Mouse (Mus musculus) layer of hippocampus, adult 9-10 months (tissue): ENCODE results near the gene Twnk.

ENCODE experiments used
- DNase-seq: peaks from one replicate; pipeline ENCODE4 v3.0.0; 2022; ENCODE audit warnings: low spot score

The Twnk gene

DNA sequence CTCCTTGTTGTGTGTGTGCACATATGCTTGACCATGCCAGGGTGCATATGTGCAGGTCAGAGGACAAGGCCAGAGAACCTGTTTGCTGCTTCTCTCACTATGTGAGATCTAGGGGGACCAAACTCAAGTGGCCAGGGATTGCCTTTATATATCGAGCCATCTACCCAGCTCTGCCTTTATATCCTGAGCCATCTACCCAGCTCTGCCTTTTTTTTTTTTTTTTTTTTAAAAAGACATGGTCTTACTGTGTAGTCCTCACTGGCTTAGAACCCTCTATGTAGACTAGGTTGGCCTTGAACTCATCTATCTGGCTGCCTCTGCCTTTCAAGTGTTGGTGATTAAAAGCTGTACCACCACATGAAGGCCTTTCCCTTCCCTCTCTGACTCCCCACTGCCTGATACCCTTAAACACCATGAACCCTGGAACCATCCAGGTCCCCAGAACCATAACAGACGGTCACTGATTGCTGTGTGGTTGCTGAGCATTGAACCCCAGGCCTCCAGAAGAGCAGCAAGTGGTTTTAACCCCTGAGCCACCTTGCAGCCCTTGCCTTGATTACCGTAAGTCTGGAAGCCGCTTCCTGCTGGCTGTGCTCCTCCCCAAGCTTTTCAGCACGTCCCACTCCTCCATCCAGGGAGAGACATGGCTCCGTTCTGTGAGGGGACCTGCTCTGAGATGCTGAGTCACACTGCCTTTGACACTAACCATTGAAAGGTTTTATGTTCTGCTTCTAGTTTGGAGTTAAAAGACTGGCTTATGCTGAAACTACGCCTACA is 1.5 kb upstream of the Twnk start:
- no peak for DNase-seq

DNA sequence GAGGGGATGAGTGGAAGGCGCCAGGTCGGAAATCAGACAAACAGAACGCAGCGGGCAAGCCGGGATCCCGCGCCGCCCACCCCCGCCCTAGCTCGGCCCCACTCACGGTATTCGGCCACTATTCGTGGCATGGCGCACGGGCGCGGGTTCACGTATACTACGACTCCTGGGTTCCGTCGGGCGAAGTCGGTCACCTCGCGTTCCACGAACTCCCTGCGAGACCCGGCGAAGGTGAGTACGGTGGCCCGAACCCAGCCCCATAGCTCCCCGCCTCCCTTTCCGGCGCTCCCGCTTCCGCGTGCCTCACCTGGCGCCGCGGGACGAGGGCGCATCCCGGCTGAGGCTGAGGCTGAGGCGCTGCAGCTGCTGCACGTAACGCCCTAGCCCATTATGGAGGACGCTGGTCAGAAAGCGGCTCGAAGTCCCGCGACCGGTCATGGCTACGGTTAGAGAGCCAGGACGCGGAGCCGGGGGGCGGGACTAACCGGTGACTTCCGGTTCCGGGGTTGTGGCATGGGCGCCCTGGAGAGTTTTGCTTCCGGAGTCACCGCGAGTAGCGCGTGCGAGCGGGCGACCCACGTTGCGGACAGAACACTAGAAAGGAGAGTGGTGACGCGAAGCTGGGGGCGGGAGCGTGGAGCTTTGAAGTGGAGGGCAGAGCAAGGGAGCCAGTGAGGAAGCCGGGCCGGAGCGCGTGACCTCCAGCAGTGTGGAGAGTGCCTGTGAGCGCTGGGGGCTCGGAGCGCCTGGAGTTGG is 672 bp downstream of the Twnk start, which contains the start of gene Mrpl43:
Gene Mrpl43 (minus strand): TSS at position 486 of the 756 bp plus-strand sequence.
- DNase-seq = peak; percentile 90

DNA sequence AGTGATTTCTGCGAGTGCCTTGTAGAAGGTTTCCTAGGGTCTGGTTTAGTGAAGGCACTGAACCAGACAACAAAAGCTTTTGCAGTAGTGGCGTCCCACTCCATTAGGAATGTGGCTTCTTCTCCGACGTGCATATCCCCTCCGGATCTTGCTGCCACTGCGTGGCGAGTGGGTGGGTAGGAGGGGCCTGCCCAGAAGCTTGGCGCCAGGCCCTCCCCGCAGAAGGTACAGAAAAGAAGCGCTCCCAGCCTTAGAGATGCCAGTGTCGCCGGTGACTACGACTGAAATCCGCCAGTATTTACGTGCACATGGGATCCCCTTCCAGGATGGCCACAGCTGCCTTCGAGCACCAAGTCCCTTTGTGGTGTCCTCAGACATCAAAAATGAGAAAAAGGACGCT is 1.6 kb downstream of the Twnk start:
- no peak for DNase-seq

DNA sequence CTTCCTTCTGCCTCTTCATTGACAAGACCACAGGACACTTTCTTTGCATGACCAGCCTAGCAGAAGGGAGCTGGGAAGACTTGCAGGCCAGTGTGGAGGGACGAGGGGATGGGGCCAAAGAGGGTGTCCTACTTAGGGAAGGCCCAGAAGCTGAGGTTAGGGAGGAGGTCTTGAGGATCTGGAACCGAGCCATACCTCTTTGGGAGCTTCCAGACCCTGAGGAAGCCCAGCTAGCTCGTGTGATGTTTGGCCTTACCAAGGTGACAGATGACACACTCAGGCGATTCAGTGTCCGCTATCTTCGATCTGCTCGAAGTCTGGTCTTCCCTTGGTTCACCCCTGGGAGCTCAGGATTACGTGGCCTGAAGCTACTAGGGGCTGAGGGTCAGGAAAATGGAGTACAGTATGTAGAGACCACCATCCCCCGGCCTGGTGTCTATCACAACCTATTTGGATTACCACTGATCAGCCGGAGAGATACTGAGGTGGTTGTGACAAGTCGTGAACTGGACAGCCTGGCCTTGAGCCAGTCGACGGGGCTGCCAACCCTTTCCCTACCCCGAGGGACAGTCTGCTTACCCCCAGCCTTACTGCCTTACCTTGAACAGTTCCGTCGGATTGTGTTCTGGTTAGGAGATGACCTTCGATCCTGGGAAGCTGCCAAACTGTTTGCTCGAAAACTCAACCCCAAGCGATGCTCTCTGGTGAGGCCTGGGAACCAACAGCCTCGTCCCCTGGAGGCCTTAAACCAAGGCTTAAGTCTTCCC is 2.1 kb downstream of the Twnk start:
- DNase-seq = no peak

DNA sequence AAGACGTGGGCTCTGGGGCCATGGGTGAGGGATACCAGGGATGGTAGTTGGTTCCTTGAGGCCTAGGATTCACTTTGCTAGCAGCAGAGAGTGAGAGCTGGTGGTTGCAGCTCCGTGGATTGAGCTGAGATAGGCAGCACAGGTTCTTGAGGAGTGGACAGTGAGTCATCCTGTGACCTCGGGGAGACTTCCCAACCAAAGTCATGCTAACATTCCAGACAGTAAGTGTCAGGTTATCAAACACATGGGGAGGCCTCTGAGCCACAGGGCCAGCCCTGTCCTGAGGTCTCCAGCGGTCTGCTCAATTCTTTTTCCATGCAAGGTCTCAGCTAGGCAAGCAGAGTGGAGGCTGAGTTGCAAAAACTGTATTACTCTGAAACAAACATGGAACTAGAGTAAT is 5.2 kb downstream of the Twnk start:
- DNase-seq = no peak

DNA sequence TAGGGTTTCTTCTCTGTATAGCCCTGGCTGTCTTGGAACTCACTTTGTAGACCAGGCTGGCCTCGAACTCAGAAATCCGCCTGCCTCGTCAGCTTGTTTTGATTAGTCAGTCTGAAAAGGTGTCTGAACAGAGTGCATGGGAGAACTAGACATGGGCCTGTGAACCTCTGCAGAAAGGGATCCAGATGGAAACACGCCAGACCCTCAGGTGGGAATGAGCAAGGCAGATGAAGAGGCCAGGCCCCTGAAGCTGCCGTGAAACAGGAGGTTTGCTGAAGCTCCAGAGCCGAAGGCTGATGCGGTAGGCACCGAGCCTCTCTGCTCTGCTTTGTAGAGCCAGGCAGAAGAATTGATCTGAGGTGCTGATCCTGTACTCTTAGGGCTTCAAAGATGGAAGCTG is 6.8 kb downstream of the Twnk start:
- no peak for DNase-seq

DNA sequence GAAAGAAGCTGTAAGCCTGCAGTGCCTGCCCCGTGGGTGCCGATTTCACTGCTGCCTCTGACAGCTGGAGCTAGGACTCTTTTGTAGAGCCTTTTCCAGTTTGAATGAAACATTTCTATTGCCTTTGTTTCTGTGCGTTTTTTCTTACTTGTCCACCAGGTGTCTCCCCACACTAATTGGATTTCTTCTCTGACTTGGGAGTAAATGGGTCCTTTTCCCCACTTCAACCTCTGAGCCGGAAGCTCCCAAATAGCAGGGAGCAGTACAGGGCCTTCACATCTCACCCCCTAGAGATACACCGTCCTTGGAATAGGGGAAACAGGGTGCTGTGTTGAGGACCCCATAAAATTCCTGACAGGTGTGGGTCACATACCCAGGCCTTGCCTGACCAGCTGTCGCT is 7.2 kb downstream of the Twnk start:
- no peak for DNase-seq

DNA sequence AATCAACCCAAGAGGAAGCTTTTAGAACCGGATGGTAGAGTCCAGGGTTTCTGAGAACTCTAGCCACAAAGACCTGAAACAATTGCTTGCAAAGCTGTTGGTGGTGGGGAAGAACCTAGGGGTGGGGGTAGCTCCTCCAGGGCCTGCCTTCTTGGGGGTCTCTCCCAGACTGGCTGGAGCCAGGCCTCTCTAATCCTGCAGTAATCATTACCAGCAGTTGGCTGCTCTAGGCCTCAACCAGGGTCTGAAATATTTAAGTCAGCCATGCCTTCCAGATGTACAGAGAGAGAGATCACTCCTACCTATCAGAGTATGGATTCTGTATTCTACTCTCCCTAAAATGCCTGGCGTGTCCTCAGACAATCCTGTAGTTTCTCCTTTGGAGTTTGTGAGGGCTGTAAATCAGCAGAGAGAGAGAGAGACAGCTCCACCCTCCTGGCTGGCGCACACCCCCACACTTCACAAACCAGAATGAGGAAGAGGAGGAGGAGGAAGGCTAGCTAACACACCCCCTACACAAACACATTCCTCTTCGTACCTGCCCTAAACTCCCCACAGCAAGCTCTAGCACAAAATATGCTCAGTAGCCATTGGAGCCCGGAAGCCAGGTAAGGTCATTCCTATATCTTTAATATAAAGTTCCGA is 8.2 kb downstream of the Twnk start:
- DNase-seq = no peak

DNA sequence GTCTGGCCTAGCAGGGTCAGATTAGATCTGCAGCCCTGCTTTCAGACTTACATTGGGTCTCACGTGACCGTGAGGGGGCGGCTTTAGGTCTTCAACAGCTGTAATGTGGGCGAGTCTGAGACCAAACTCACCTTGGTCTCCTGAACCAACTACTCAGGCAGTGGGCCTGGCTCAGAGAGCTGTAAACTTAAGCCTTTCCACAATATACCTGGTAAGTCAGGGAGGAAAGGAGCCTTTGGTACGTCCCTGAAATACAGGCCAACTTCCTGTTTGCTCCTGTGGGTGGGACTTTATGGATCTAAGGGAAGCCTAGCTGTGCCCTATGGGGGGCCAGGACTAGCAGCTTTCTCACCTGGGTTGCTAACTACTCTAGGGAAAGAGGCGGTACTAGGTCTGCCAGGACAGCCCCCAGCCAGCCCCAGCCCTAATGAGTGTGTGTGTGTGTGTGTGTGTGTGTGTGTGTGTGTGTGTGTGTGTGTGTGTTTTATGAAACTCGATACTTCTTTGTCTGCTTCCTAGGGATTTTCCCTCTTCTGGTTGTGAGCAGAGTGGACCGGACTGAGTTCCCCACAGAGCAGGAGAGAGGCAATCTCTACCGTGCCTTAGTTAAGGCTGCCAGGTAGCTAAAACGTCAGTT is 9.0 kb downstream of the Twnk start, which contains the start of gene Lzts2:
Gene Lzts2 (plus strand): TSS at position 80 of the 637 bp plus-strand sequence.
- DNase-seq = no peak

DNA sequence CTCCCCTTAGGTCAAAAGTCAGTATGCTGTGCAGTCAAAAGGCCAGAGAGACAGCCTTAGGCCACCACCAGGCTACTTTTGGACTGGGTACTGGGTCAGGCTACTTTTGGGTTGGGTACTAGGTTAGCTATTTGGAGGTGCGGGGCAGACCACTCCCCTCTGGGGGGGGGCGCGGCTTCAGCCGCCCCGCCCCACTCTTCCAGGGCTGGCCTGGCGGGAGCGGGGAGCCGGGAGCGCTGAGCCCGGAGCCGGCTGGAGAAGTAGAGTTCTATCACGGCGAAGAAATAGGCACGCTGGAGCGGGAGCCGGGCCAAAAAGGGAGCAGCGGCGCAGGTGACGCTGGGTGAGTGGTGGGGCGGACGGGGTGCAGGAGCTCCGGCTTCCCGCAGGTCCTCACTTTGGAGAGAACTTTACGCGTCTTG is 9.5 kb downstream of the Twnk start:
- DNase-seq = no peak

DNA sequence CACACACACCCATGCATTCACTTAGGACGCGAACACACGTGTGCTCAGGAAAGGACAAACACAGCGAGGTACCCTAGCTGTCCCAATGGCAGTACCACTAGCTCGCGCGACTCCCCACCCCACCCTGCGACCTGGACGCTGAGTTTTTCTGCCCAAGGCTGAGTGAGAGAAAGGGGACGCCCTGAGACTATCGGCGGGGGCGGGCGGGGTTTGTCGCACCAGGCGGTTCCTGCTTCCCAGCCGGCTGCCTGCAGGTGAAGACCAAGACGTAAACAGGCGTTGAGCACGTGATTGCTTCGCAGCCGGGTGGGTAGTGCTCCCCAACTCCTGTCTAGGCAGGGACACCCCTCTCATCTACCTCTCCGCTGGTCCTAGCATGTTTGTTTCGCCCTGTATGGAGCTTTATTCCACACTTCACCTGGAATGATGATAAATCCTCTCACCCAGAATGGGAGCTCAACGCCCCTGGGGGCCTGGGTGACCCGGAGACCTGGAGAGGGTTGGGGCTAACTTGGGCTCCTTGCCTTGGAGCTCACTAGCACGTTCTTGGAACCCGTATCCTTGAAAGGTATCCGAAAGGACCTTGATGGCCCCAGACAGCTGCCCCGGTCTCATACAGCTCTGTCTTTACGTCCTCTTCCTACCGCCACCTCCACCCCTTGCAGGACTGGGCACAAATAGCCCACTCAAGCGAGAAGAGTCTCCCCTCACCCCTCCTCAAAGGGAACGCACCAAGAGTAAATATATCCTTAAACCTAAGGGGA is 10.2 kb downstream of the Twnk start:
- DNase-seq = no peak

DNA sequence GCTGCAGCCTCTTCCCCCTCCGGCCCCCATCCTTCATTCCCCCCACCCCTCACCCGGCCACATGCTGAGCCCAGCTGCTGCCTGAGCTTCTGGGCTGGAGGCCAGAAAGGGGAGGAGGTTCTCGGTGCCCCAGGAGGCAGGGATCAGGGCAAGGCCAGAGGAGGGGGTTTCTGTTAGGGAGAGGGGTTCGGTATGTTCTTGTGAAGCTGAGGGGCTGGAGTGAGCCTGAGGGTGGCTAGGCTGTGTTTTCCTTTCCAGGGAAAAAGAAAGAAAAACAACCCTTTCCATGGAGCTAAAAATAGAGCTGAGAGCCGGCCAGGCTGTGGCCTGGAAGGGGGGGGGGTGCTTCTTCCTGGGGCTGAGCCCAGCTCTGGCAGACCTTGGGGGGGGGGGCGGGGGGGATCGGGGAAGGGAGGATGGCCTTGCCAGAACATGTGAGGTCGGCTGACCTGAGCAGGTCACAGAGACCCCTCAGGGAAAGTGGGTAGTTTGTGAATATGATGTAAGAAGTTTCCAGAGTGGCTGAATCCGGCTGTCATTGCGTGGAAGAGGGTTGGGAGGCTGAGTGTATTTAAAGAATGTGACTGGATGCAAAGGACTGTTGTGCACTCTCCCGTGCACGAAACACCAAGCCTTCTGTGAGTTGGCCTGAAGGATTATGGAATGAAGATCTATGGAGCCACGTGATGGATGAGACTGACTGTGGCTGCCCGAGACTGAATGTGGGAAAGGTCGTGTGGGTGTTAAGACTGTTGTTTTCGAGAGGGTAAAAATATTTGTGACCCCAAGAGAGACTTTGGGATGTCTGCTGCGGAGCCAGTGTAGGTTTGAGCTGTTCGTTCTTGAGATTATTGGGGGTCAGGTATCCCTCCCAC is 11.1 kb downstream of the Twnk start:
- no peak for DNase-seq

DNA sequence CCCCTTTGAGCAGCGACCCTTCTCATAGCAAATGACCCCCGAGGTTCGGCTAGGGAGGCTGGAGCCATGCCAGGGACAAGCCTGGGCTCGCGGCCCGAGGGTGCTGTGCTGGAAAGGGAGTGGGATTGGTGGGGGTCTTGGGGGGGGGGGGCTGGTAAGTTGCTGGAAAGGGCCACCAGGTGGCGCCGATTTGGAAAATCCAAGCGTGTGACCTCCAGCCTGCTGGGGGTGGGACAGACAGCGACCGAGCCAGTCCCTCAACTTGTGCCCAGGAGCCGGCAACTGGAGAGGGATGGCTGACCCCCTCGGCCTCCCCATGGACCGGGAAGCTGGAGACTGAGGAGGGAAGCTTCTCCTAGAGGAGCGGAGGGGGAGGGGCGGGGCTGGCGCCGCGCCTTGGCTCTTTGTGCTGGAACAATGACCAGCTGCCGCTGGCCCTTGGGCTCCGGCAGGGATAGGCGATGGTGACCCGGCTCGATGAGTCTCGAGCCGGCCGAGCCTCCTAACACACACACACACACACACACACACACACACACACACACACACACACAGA is 11.8 kb downstream of the Twnk start:
- DNase-seq = no peak

DNA sequence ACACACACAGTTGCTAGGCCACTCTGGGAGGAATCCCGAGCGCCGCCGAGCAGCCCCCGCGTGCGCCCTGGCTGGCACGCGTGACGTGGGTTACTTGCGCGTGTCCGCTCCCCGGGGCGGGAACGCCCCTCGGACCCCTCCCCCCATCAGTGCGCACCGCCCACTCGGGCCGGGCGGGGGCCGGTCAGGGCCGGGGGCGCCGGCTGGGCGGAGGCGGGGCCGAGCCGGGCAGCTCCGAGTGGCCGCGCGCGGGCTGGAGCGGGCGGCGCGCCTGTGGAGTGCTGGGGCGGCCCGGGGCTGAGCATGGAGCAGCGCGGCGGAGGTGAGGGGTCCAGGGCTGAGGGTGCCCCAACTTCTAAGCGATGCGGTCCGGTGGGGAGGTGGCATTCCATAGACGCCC is 12.4 kb downstream of the Twnk start:
- DNase-seq = no peak

DNA sequence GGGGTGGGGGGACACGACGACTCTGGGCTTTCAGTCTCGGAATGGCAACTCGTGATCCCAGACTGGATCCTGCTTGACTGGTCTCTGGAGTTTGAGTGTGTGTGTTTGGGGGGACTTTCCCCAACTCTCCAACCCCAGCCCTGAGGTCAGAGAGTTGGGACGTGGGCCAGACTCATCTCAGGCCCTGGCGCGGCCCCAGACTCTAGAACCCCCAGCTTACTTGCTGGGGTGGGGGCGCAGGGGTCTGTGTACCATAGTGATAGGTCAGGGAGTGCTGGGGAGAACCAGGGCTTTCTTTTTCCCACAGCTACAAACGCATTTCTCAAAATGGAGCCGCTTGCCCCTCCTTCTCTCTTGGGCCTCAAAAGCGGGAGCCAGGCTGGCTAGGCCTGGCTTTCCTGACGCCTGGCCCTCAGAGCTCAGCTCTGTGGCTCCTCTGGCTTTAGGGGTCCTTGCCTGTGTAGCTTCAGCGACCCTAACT is 12.9 kb downstream of the Twnk start:
- no peak for DNase-seq

DNA sequence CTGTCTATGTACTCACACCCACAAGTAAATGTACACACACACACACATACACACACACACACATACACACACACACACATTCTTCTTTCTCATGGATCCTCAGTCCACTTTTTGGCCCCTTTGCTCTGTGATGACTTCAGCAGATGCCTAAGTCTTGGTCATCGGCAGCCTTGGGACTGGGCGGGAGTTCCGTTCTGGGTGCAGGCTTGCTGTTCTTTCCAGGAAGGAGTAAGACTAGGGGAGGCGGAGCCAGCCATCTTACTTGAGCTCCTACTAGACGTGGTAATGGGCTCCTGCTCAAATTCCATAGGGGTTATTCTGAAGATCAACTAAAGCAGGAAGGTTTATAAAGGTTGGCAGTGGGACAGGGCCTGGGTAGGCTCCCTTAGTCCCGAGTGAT is 14.9 kb downstream of the Twnk start:
- DNase-seq = no peak

DNA sequence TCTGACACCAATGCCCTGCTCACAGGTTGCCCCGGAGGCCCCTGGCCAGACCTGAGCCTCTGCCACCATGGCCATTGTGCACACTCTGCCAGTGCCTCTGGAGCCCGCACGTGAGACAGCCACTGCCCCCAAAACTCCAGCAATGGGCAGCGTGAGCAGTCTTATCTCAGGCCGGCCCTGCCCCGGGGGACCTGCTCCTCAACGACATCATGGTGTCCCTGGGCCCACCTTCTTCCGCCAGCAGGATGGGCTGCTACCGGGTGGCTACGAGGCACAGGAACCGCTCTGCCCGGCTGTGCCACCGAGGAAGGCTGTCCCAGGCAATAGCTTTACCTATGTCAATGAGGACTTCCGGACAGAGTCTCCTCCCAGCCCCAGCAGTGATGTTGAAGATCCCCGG is 15.9 kb downstream of the Twnk start:
- no peak for DNase-seq

DNA sequence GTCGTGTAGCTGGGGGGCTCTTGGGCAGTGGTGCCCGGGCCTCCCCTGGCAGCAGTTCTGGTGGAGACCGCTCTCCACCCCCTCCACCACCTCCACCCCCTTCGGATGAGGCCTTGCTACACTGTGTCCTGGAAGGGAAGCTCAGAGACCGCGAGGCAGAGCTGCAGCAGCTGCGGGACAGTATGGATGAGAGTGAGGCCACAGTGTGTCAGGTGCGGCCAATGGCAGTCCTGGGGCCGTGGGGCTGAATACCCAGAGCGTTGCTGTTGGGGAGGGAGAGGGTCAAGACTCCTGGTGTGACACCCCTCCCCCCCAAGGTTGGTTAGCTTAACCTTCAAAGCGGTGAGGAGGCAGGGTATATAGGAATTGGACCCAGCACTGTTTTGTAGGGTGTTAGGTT is 18.5 kb downstream of the Twnk start:
- DNase-seq = no peak

DNA sequence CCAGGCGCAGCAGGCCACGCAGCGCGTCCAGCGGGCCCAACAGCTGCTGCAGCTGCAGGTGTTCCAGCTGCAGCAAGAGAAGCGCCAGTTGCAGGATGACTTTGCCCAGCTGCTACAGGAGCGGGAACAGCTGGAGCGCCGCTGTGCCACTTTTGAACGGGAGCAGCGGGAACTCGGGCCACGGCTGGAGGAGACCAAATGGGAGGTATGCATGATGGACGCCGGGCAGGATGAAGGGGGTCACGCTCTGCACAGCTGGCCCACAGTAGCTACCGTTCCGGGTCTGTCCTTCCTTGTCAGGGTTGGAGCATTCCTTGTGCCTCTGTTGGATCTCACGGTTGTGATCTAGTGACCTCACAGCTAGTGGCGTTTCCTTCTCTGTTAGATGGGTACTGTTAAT is 19.3 kb downstream of the Twnk start:
- no peak for DNase-seq
